Mouse (Mus musculus) small intestine, adult 2 months (tissue): ENCODE data around the gene Ropn1l. TPM values are rescaled to one million over a fixed set of nuclear protein-coding genes. Genes with fewer than 3 reads are reported as not detected.

Source experiments
- H3K27ac ChIP-seq: fragments of 200-500 bp; 2 replicates; pipeline ENCODE4 v1.5.1; 2012; ENCODE audit warnings: low read depth, low read length, control low read depth, inconsistent platforms; ENCODE audit not compliant: insufficient read depth
- H3K27me3 ChIP-seq: fragments of 200-500 bp; 2 replicates; pipeline ENCODE4 v1.6.1; 2012; ENCODE audit warnings: mild to moderate bottlenecking, moderate library complexity, low read length, inconsistent platforms; ENCODE audit not compliant: control insufficient read depth, insufficient read depth
- H3K36me3 ChIP-seq: fragments of 200-500 bp; 2 replicates; pipeline ENCODE4 v1.6.1; 2012; ENCODE audit warnings: mild to moderate bottlenecking, low read length, control low read depth, inconsistent platforms; ENCODE audit not compliant: control insufficient read depth, insufficient read depth
- H3K4me1 ChIP-seq: fragments of 200-500 bp; 2 replicates; pipeline ENCODE4 v1.6.1; 2012; ENCODE audit warnings: low read length, inconsistent platforms, mixed read lengths; ENCODE audit not compliant: control insufficient read depth, insufficient read depth, insufficient read length
- H3K4me3 ChIP-seq: fragments of 200-500 bp; 2 replicates; pipeline ENCODE4 v1.5.1; 2012; ENCODE audit warnings: low read depth, mild to moderate bottlenecking, control low read depth, inconsistent platforms, low read length, moderate library complexity
- CTCF ChIP-seq: fragments of 200-500 bp; IDR thresholded peaks from 2 replicates; pipeline ENCODE4 v1.5.1; 2012; ENCODE audit warnings: low read depth, mild to moderate bottlenecking, control low read depth, inconsistent platforms, low read length, moderate library complexity, mixed read lengths; ENCODE audit not compliant: insufficient replicate concordance, insufficient read length; ENCODE audit errors: extremely low read depth
- POLR2A ChIP-seq: fragments of 200-500 bp; IDR thresholded peaks from 2 replicates; pipeline ENCODE4 v1.6.1; 2012; ENCODE audit warnings: low read depth, mild to moderate bottlenecking, control low read depth, inconsistent platforms, low read length, moderate library complexity
- WGBS: fragments of 180-500 bp; shearing (Covaris S2); methylation state at CpG from one replicate; pipeline ENCODE4 v1.1.7; 2018; 5-methylcytosine and 5-hydroxymethylcytosine counted together
- polyA plus RNA-seq: library from polyadenylated mRNA; depleted of rRNA; stranded (reverse); fragments of >200 nt; gene quantifications from 2 replicates; pipeline ENCODE4 v1.2.3, GENCODE M21; 2012; rRNA removed

Ropn1l gene
- 0.22 TPM in 1 of 2 replicates, not detected in the other for polyA plus RNA-seq

GRCm38 (mm10) chr15:31453098-31453916 is at the start of gene Ropn1l:
Gene Ropn1l (minus strand): TSS chr15:31453737.
- 1% methylated on average over 57 of the region's 57 CpGs for WGBS
- Histone ChIP-seq H3K4me3 (peak within 1 kb of the TSS; percentile 81), H3K27me3 (no peaks in the 10 kb centered on the region), H3K27ac (peak within 1 kb of the TSS; percentile 9; the same call in 1 of the 2 replicates), H3K4me1 (peaks cover 4% of the 10 kb centered on the region; the same call in 1 of the 2 replicates), H3K36me3 (peaks cover 9% of the 10 kb centered on the region)
- TF ChIP-seq CTCF (no peak), POLR2A (peak; percentile 52)

GRCm38 (mm10) chr15:31502996-31503395 is 49.5 kb upstream of the Ropn1l start:
- H3K27ac ChIP-seq, result no peak overlapping the region
- no peaks in the 10 kb centered on the region for H3K4me1 ChIP-seq
- WGBS, result 95% methylated on average over 4 of the region's 4 CpGs
- TF ChIP-seq POLR2A (no peak), CTCF (no peak)
- H3K36me3 ChIP-seq, result peaks cover 20% of the 10 kb centered on the region
- no peaks in the 10 kb centered on the region for H3K27me3 ChIP-seq
- no peak overlapping the region for H3K4me3 ChIP-seq

GRCm38 (mm10) chr15:31502313-31502712 is 48.8 kb upstream of the Ropn1l start:
- TF ChIP-seq POLR2A (no peak), CTCF (no peak)
- no peak overlapping the region for H3K27ac ChIP-seq
- H3K4me1 ChIP-seq, result no peaks in the 10 kb centered on the region
- H3K27me3 ChIP-seq, result no peaks in the 10 kb centered on the region
- no peak overlapping the region for H3K4me3 ChIP-seq
- 94% methylated on average over 1 of the region's 1 CpGs for WGBS
- peaks cover 25% of the 10 kb centered on the region for H3K36me3 ChIP-seq

- Histone ChIP-seq H3K27me3 (no peaks in the 10 kb centered on the region), H3K36me3 (peaks cover 50% of the 10 kb centered on the region), H3K27ac (no peak overlapping the region), H3K4me3 (no peak overlapping the region), H3K4me1 (no peaks in the 10 kb centered on the region)
- WGBS, result 90% methylated on average over 9 of the region's 9 CpGs
- TF ChIP-seq CTCF (no peak), POLR2A (no peak)
Observed at GRCm38 (mm10) chr15:31494803-31495202, 41.3 kb upstream of the Ropn1l start.

GRCm38 (mm10) chr15:31494310-31494709 is 40.8 kb upstream of the Ropn1l start:
- whole genome bisulfite sequencing, result 80% methylated on average over 3 of the region's 3 CpGs
- Histone ChIP-seq H3K27me3 (no peaks in the 10 kb centered on the region), H3K36me3 (peaks cover 54% of the 10 kb centered on the region), H3K27ac (no peak overlapping the region), H3K4me1 (no peaks in the 10 kb centered on the region), H3K4me3 (no peak overlapping the region)
- TF ChIP-seq CTCF (no peak), POLR2A (no peak)

GRCm38 (mm10) chr15:31487407-31487806 is 33.9 kb upstream of the Ropn1l start:
- TF ChIP-seq POLR2A, result no peak
- no peak for TF ChIP-seq CTCF
- Histone ChIP-seq H3K27ac (no peak overlapping the region), H3K4me1 (no peaks in the 10 kb centered on the region), H3K36me3 (peaks cover 42% of the 10 kb centered on the region), H3K27me3 (no peaks in the 10 kb centered on the region), H3K4me3 (no peak overlapping the region)
- WGBS, result 95% methylated on average over 2 of the region's 2 CpGs

- peaks cover 54% of the 10 kb centered on the region for H3K36me3 ChIP-seq
- H3K27me3 ChIP-seq, result no peaks in the 10 kb centered on the region
- H3K4me3 ChIP-seq, result no peak overlapping the region
- H3K4me1 ChIP-seq, result no peaks in the 10 kb centered on the region
- no peak overlapping the region for H3K27ac ChIP-seq
- 97% methylated on average over 1 of the region's 1 CpGs for WGBS
- TF ChIP-seq POLR2A (no peak), CTCF (no peak)
Observed at GRCm38 (mm10) chr15:31476678-31477077, 23.1 kb upstream of the Ropn1l start.
